10 mouse cellular contexts compared by ENCODE assay signal in the genomic region with DNA sequence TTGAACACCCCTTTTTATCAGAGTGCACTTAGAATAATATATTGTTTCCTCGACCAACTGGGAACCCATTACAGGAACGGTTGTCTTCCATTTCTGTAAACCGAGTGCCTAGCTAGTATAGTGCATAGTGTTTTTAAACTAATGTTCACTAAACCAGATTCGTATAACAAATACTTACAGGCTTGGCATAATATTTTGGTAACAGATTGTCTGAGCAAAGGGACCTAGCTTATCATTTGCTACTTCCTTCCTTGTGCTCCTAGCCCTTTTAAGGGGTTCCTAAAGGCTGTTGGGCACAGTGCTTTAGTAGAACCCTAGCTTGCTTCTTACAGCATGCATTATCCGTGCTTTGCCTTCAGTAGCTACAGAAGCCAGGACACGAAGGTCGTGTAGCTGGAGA. TPM values are rescaled to one million over a fixed set of nuclear protein-coding genes. Genes with fewer than 3 reads are reported as not detected.
DNase-seq lines count a peak whose midpoint lies in the region; ATAC-seq and TF ChIP-seq lines count a peak whose summit lies in the region.
"Had no signal": no experiment of that assay in that cellular context is flagged by ENCODE, and none has a peak within 500 bp of the region (broad histone marks: within the 10 kb centered on the region; RNA-seq: fewer than 3 reads in every experiment).

No protein-coding gene starts in this region.

- no peak overlapping the region for H3K4me2 ChIP-seq in lung, embryonic 15.5 days
- no peak overlapping the region for H3K4me2 ChIP-seq in forebrain, embryonic 11.5 days (ENCODE audit: low read depth, low read length, severe bottlenecking)
- H3K4me2 ChIP-seq in hindbrain, embryonic 16.5 days (ENCODE audit: low read length): no peak overlapping the region
- H3K4me2 ChIP-seq in neural tube, embryonic 14.5 days (ENCODE audit: low read depth, low read length): no peak overlapping the region
- H3K4me2 ChIP-seq: liver, embryonic 13.5 days had no signal

- H3K9ac ChIP-seq in lung, embryonic 15.5 days: no peak overlapping the region
- 0 out of 2 replicates have a peak overlapping the region, but pooled peaks have one; percentile 12 for H3K9ac ChIP-seq in forebrain, embryonic 11.5 days (ENCODE audit: low read length)
- H3K9ac ChIP-seq in hindbrain, embryonic 16.5 days (ENCODE audit: low read depth, low read length): no peak overlapping the region
- H3K9ac ChIP-seq in neural tube, embryonic 14.5 days (replicated peaks; ENCODE audit: low read depth, low read length): no peak overlapping the region
- H3K9ac ChIP-seq: liver, embryonic 13.5 days had no signal

- H3K27ac ChIP-seq in lung, embryonic 15.5 days: peak overlapping the region; percentile 48; the same call in 1 of the 2 replicates
- H3K27ac ChIP-seq in forebrain, embryonic 11.5 days (ENCODE audit: low read depth, low read length): peak overlapping the region; percentile 59; the same call in 1 of the 2 replicates
- H3K27ac ChIP-seq in hindbrain, embryonic 16.5 days (ENCODE audit: low read depth, low read length): 0 out of 2 replicates have a peak overlapping the region, but pooled peaks have one; percentile 25
- H3K27ac ChIP-seq in neural tube, embryonic 14.5 days (ENCODE audit: low read depth, low read length): 0 out of 2 replicates have a peak overlapping the region, but pooled peaks have one; percentile 22
- no peak overlapping the region for H3K27ac ChIP-seq in kidney, adult 2 months (ENCODE audit: insufficient read depth, low read depth, low read length)
- H3K27ac ChIP-seq: liver, embryonic 13.5 days had no signal

- H3K4me3 ChIP-seq in lung, embryonic 15.5 days: no peak overlapping the region
- no peak overlapping the region for H3K4me3 ChIP-seq in forebrain, embryonic 11.5 days (ENCODE audit: low read depth, low read length)
- no peak overlapping the region for H3K4me3 ChIP-seq in hindbrain, embryonic 16.5 days (ENCODE audit: low read length)
- H3K4me3 ChIP-seq in neural tube, embryonic 14.5 days (ENCODE audit: low read depth, low read length): no peak overlapping the region
- H3K4me3 ChIP-seq in kidney, adult 2 months (ENCODE audit: insufficient read depth, low read depth, low read length): no peak overlapping the region
- H3K4me3 ChIP-seq: erythroblast, embryonic 14.5 days; liver, embryonic 13.5 days had no signal

- no peaks in the 10 kb centered on the region for H3K36me3 ChIP-seq in lung, embryonic 15.5 days
- no peaks in the 10 kb centered on the region for H3K36me3 ChIP-seq in forebrain, embryonic 11.5 days (ENCODE audit: control insufficient read depth, insufficient read depth, low read length)
- no peaks in the 10 kb centered on the region for H3K36me3 ChIP-seq in hindbrain, embryonic 16.5 days (ENCODE audit: control insufficient read depth, insufficient read depth, low read length)
- H3K36me3 ChIP-seq in neural tube, embryonic 14.5 days (ENCODE audit: control insufficient read depth, insufficient read depth, low read length): no peaks in the 10 kb centered on the region
- no peaks in the 10 kb centered on the region for H3K36me3 ChIP-seq in kidney, adult 2 months (ENCODE audit: control insufficient read depth, insufficient read depth, low read length)
- H3K36me3 ChIP-seq: liver, embryonic 13.5 days had no signal

- TF ChIP-seq CTCF in kidney, adult 2 months (conservative IDR thresholded peaks at IDR 0.05; ENCODE audit: insufficient read depth, insufficient read length, low read depth, low read length): no peak

- no peak for TF ChIP-seq POLR2A in kidney, adult 2 months (IDR thresholded peaks at IDR 0.05; ENCODE audit: low read depth, low read length)

- H3K9me3 ChIP-seq in lung, embryonic 15.5 days: no peaks in the 10 kb centered on the region
- no peaks in the 10 kb centered on the region for H3K9me3 ChIP-seq in forebrain, embryonic 11.5 days (ENCODE audit: control insufficient read depth, low read length)
- no peaks in the 10 kb centered on the region for H3K9me3 ChIP-seq in hindbrain, embryonic 16.5 days (ENCODE audit: control insufficient read depth, low read length)
- no peaks in the 10 kb centered on the region for H3K9me3 ChIP-seq in neural tube, embryonic 14.5 days (ENCODE audit: control insufficient read depth, low read length)
- H3K9me3 ChIP-seq: liver, embryonic 13.5 days had no signal

- peaks cover 10% of the 10 kb centered on the region for H3K4me1 ChIP-seq in lung, embryonic 15.5 days
- H3K4me1 ChIP-seq in forebrain, embryonic 11.5 days (replicated peaks; ENCODE audit: control insufficient read depth, insufficient read depth, low read length): peaks cover 4% of the 10 kb centered on the region; the same call in 1 of the 2 replicates
- peaks cover 12% of the 10 kb centered on the region for H3K4me1 ChIP-seq in hindbrain, embryonic 16.5 days (ENCODE audit: control insufficient read depth, insufficient read depth, low read depth, low read length)
- H3K4me1 ChIP-seq in neural tube, embryonic 14.5 days (ENCODE audit: control insufficient read depth, insufficient read depth, low read length): peaks cover 6% of the 10 kb centered on the region; the same call in 1 of the 2 replicates
- H3K4me1 ChIP-seq in kidney, adult 2 months (ENCODE audit: control insufficient read depth, insufficient read depth, low read length): peaks cover 9% of the 10 kb centered on the region

- no peak for ATAC-seq in lung, embryonic 15.5 days (ENCODE audit: borderline replicate concordance, extremely low read depth, low FRiP score, low TSS enrichment)
- no peak for ATAC-seq in forebrain, embryonic 11.5 days (replicated peaks; ENCODE audit: low FRiP score)
- ATAC-seq in hindbrain, embryonic 16.5 days: no peak
- no peak for ATAC-seq in neural tube, embryonic 14.5 days (ENCODE audit: low read depth)
- no peak for ATAC-seq in megakaryocyte progenitor cell, adult 5-6 weeks (replicated peaks; ENCODE audit: poor library complexity)

- DNase-seq in lung, adult 18-20 months: no peak
- no peak for DNase-seq in forebrain, embryonic 11.5 days (ENCODE audit: low spot score)
- no peak for DNase-seq in adipocyte (ENCODE audit: low spot score)
- no peak for DNase-seq in kidney, adult 2 months
- DNase-seq: liver, embryonic 13.5 days had no signal

- no peaks in the 10 kb centered on the region for H3K27me3 ChIP-seq in lung, embryonic 15.5 days
- no peaks in the 10 kb centered on the region for H3K27me3 ChIP-seq in forebrain, embryonic 11.5 days (ENCODE audit: control insufficient read depth, insufficient read depth, low read length)
- no peaks in the 10 kb centered on the region for H3K27me3 ChIP-seq in hindbrain, embryonic 16.5 days (replicated peaks; ENCODE audit: control insufficient read depth, insufficient read depth, low read length)
- no peaks in the 10 kb centered on the region for H3K27me3 ChIP-seq in neural tube, embryonic 14.5 days (ENCODE audit: control insufficient read depth, insufficient read depth, low read length)
- no peaks in the 10 kb centered on the region for H3K27me3 ChIP-seq in kidney, adult 2 months (replicated peaks; ENCODE audit: control insufficient read depth, insufficient read depth, low read length)
- H3K27me3 ChIP-seq: liver, embryonic 13.5 days had no signal

- WGBS in lung, embryonic 15.5 days: 27% methylated on average over 7 of the region's 7 CpGs
- 51% methylated on average over 7 of the region's 7 CpGs for WGBS in forebrain, embryonic 11.5 days
- 47% methylated on average over 7 of the region's 7 CpGs for WGBS in hindbrain, embryonic 16.5 days
- 46% methylated on average over 7 of the region's 7 CpGs for WGBS in neural tube, embryonic 14.5 days
- WGBS in kidney, adult 2 months: 48% methylated on average over 7 of the region's 7 CpGs

RNA-seq across cellular contexts. Expression of gene Tmem222, which starts 3.9 kb away (rescaled TPM):
- polyA plus RNA-seq in lung, embryonic 15.5 days (2015; fragmentation: Nextera tagmentation; extraction: Ambion mirVana): 79.8 and 81.9 TPM in 2 replicates
- polyA plus RNA-seq in forebrain, embryonic 11.5 days (2014; fragmentation: Nextera tagmentation; extraction: Ambion mirVana): 80.6 and 90.9 TPM in 2 replicates
- polyA plus RNA-seq in hindbrain, embryonic 16.5 days (2015; fragmentation: Nextera tagmentation; extraction: Ambion mirVana): 121 and 130 TPM in 2 replicates
- 114 and 118 TPM in 2 replicates for polyA plus RNA-seq in neural tube, embryonic 14.5 days (2014; fragmentation: Nextera tagmentation; extraction: Ambion mirVana)
- total RNA-seq in megakaryocyte progenitor cell, adult 5-6 weeks (2015): 43.2 and 50.8 TPM in 2 replicates
- total RNA-seq in megakaryocyte progenitor cell, adult 5-6 weeks (2017): 17.4 TPM in 2 replicates
- 70.6 and 80.4 TPM in 2 replicates for polyA plus RNA-seq in kidney, adult 2 months (2012; rRNA removed)

RNA-seq across cellular contexts. Expression of gene Sytl1, which starts 18.6 kb away (rescaled TPM):
- 1.1 and 2.1 TPM in 2 replicates for polyA plus RNA-seq in lung, embryonic 15.5 days (2015; fragmentation: Nextera tagmentation; extraction: Ambion mirVana)
- polyA plus RNA-seq in forebrain, embryonic 11.5 days (2014; fragmentation: Nextera tagmentation; extraction: Ambion mirVana): 1.5 and 2.8 TPM in 2 replicates
- polyA plus RNA-seq in hindbrain, embryonic 16.5 days (2015; fragmentation: Nextera tagmentation; extraction: Ambion mirVana): 0.44 and 0.54 TPM in 2 replicates
- polyA plus RNA-seq in neural tube, embryonic 14.5 days (2014; fragmentation: Nextera tagmentation; extraction: Ambion mirVana): 0.12 and 0.21 TPM in 2 replicates
- total RNA-seq in megakaryocyte progenitor cell, adult 5-6 weeks (2015): 1.9 and 2.0 TPM in 2 replicates
- 3.9 and 5.2 TPM in 2 replicates for total RNA-seq in megakaryocyte progenitor cell, adult 5-6 weeks (2017)
- polyA plus RNA-seq in kidney, adult 2 months (2012; rRNA removed): 5.9 TPM in 2 replicates

RNA-seq across cellular contexts. Expression of gene Map3k6, which starts 40.9 kb away (rescaled TPM):
- polyA plus RNA-seq in lung, embryonic 15.5 days (2015; fragmentation: Nextera tagmentation; extraction: Ambion mirVana): 3.0 and 3.1 TPM in 2 replicates
- 1.2 and 3.0 TPM in 2 replicates for polyA plus RNA-seq in forebrain, embryonic 11.5 days (2014; fragmentation: Nextera tagmentation; extraction: Ambion mirVana)
- 2.6 and 4.2 TPM in 2 replicates for polyA plus RNA-seq in hindbrain, embryonic 16.5 days (2015; fragmentation: Nextera tagmentation; extraction: Ambion mirVana)
- polyA plus RNA-seq in neural tube, embryonic 14.5 days (2014; fragmentation: Nextera tagmentation; extraction: Ambion mirVana): 2.6 and 2.9 TPM in 2 replicates
- 3.6 and 4.6 TPM in 2 replicates for total RNA-seq in megakaryocyte progenitor cell, adult 5-6 weeks (2015)
- 0.87 and 6.1 TPM in 2 replicates for total RNA-seq in megakaryocyte progenitor cell, adult 5-6 weeks (2017)
- 3.8 and 4.3 TPM in 2 replicates for polyA plus RNA-seq in kidney, adult 2 months (2012; rRNA removed)
